Mouse (Mus musculus): ENCODE results near the gene Pi4ka.
A peak's percentile ranks its signal among the peaks of the same experiment; 100 is the strongest.
"Not testable (repeated sequence)": the region's sequence is repeated elsewhere in the genome, so short reads cannot be mapped to it uniquely, and the experiment has no call there.

Pi4ka gene

GRCm38 (mm10) chr16:17233702-17234498, 172.2 kb downstream of the Pi4ka start:
- DNase-seq (ENCODE audit: low spot score in 2 of 2), result peak in 1 of 2 experiments; percentile 9

- peak; percentile 75 to 84 for DNase-seq (ENCODE audit: low spot score in 2 of 2)
Measured at GRCm38 (mm10) chr16:17232794-17233701, 173.1 kb downstream of the Pi4ka start, which contains the start of gene Hic2. Gene Hic2 (plus strand): TSS chr16:17233572.

GRCm38 (mm10) chr16:17231523-17231922, 174.6 kb downstream of the Pi4ka start:
- DNase-seq (ENCODE audit: low spot score in 2 of 2), result not testable (repeated sequence)

Data from frontal cortex, postnatal 25 days (tissue).